Mouse (Mus musculus) heart, postnatal 14 days (tissue): ENCODE measurements around the gene Cd200r1. TPM values are rescaled to one million over a fixed set of nuclear protein-coding genes. Genes with fewer than 3 reads are reported as not detected.
"Not testable (repeated sequence)": the region's sequence is repeated elsewhere in the genome, so short reads cannot be mapped to it uniquely, and the experiment has no call there.

Experiments
- DNase-seq, 2 experiments: peaks; one replicate each; pipeline ENCODE4 v3.0.0; 2021 to 2022
- intact Hi-C: fragments of 180-260 bp; cut with DNase I; formaldehyde crosslinking; loops from one replicate; pipeline ENCODE4 v1.15.1; 2025
- total RNA-seq, 2 experiments: library from RNA; stranded (reverse); gene quantifications; 2 replicates each; pipeline ENCODE4 v1.2.3; 2021

Cd200r1 gene
- total RNA-seq, 2 experiments from 2014 or later: 0.33 to 0.66 TPM

- intact Hi-C loops: no loop called here
These were observed 7.8 kb upstream of the Cd200r1 start for GRCm38 (mm10) chr16:44757700-44758099.

DNA sequence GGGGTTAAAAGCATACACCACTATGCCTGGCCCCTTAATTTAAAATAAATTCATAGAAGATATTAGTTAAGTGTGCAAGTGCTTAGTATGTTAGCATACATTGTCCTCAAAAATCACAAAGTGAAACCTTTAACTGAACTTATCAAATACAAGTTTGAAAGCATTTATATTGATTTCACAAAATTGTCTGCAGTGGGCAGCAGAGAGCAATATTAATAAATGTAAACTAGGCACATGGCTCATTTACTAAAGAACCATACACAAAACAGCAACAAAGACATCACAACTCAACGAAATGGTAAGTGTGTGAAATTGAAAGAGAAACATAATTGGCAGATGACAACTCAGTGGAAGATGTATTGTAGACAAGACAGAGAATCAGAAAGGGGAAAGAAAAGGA is 3.7 kb upstream of the Cd200r1 start:
- intact Hi-C loops: no loop called here
- DNase-seq: no peak

More at GRCm38 (mm10) chr16:44757700-44758099, 7.8 kb upstream of the Cd200r1 start:
- no peak for DNase-seq

DNA sequence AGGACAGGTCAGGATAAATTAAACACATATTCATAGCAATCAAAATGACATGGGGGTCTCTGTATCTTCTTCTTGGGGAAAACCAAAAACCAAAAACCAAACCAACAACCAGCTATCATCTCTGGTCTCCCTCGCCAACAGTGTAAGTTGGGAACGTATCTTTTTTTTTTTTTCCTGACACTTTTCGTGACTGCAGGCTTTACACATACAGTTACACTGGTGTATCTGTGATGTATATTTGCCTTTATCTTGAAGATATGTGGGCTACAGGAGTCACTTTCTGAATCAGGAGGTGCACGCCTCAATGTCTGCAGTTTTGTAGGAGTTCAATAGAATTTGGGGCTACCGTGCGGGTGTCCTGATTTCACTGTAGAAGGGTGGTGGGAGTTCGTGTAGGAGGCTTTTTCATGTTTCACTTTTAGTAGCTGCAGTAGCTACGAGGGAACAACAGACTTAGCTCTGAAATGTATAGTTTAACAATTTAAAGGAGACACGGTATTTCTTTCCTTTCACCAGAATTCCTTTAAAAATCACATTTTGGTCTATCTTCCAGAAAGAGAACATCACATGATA is 870 bp downstream of the Cd200r1 start:
- DNase-seq: no peak
- intact Hi-C loops: loop anchor here (5.0 kb wide), 2 partner anchors 261 to 356 kb away; no protein-coding TSS in a partner anchor

DNA sequence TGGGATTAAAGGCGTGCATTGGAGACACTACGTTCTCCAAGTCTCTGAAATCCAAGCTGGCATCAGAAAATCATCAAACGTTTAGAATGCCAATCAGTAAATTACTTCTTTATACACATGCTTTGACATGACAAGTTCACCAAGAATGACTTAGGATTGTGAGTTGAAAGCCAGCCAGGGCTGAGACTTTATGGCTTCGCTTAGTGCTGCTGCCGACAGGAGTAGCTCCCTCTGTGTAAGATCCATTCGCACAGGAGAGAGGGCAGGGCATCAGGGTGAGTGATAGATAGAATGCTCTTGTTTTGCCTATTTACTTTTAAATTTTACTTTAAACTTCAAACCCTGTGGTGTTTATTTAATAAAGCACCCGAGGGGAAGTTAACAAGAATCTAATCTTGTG is 2.0 kb downstream of the Cd200r1 start:
- DNase-seq: no peak
- intact Hi-C loops: loop anchor here (5.0 kb wide), 2 partner anchors 260 to 355 kb away; no protein-coding TSS in a partner anchor

- DNase-seq: no peak
These were observed 2.4 kb downstream of the Cd200r1 start for GRCm38 (mm10) chr16:44767967-44768366.

DNA sequence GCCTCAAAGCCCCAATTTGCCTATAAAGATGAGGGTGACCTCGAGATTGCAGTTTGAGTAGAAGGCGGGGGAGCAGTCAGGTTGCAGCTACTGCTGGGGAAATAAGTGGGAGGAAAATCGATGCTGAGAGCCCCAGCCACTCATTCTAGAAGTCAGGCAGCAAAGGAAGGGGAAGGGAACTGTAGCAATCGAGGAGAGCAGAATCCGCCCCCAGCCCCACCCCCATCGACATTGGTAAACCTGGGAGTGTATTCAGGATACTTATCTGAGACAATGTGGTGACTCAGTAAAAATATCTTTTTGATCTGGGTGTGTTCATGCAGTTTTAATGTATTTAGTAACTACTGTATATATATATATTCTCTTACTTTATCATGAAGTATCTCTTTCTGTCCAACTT is 7.0 kb downstream of the Cd200r1 start:
- no peak for DNase-seq
- intact Hi-C loops: no loop called here

More at GRCm38 (mm10) chr16:44767967-44768366, 2.4 kb downstream of the Cd200r1 start:
- intact Hi-C loops: loop anchor here (2.0 to 5.0 kb wide), 3 partner anchors 259 to 354 kb away; no protein-coding TSS in a partner anchor

GRCm38 (mm10) chr16:44773673-44774072 is 8.1 kb downstream of the Cd200r1 start:
- no peak for DNase-seq
- intact Hi-C loops: no loop called here

DNA sequence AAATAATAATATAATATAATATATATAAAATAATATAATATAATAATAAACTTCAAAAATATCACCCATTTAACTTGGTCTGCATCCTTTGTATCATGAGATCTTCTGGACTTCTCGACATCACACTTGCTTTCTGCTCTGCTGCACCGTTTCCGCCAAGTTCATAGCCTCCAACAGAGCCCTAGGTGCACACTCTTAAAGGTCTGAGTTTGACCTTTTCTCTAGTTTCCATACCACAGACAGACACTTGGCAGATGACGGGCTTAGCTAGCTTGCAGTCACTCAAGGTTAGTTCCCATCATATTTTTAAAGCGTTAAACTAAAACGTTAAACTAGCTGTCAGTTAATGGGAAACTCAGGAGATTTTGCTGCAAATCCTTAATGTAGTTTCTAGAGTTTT is 8.7 kb downstream of the Cd200r1 start:
- DNase-seq: no peak

DNA sequence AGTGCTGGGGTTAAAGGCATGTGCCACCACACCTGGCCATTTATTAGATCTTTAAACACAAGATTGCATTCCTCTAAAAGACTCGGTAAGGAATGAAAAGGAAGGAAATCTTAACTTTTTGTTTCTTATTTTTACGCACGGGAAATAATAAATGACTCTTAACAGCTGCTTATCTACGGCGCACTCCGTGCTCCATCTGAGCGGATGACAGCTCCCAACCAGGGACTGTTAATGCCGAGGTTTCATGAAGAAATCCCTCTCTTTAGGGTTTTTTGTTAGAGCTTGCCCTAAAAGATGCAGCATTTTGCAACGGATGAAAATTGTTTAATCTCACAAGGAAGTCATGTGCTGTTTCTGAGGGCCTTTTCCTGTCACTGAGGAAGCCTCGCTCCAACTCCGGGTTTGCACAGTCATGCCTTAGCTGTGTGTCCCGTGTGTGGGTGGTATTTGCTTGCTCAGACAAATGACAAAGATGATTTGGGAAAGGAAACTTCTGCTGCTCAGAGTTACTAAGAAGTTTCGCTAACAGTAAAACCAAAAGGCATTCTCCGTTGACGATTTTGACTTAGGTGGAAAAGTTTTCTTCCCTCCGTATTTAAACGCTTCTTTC is 13.1 kb downstream of the Cd200r1 start:
- intact Hi-C loops: no loop called here
- DNase-seq: peak; percentile 27 to 38

More for the DNA sequence above, 8.7 kb downstream of the Cd200r1 start:
- intact Hi-C loops: no loop called here

GRCm38 (mm10) chr16:44779494-44779893 is 14.0 kb downstream of the Cd200r1 start:
- no peak for DNase-seq
- intact Hi-C loops: no loop called here

DNA sequence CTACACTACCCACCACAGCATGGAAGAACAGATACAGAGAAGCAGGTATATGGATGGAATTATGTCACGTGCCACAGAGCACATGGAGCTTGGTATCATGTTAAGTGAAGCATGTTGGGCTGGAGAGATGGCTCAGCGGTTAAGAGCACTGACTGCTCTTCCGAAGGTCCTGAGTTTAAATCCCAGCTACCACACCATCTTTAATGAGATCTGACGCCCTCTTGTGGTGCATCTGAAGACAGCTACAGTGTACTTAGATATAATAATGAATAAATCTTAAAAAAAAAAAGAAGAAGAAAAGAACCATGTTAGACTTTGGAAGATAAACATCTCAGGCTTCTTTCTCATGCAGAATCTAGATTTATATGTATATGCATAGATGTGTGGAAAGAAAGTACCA is 15.2 kb downstream of the Cd200r1 start:
- no peak for DNase-seq
- intact Hi-C loops: no loop called here

DNA sequence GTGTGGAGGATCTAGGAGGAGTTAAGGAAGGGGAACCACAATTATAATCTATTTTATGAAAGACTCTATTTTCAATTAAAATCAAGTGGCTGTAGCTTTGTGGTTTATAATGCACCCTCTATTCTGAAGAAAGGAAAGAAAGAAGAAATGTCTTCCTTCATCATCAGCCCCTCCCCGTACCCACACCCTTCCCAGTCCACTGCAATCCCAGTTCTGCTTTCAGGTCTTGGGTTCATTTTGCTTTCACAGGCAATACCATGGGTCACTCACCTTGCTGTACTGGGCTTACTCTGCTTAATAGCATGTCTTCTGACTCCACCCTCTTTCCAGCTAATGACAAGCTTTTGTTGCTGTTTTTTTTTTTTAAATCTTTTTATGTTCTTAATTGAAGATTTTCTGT is 21.4 kb downstream of the Cd200r1 start:
- intact Hi-C loops: no loop called here
- no peak for DNase-seq

GRCm38 (mm10) chr16:44794416-44794815 is 28.9 kb downstream of the Cd200r1 start:
- intact Hi-C loops: no loop called here

DNA sequence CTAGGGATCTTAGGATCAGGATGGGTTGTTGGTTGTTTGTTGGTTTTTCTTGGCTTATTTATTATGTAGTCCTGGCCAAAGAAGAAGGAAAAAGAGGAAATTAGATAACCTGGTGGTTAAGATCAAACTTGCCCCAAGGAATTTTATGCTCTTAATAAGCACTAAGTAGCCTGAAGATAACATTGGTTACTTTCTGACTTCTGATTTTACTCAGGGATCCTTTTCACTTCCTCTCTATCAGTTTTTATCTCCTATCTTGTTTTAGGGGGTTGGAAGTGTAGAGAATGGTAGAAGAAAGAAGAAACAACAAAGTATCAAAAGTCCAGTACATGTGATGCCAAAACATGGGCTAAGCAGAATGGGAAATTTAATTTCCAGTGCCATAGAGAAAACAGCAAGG is 40.4 kb downstream of the Cd200r1 start:
- intact Hi-C loops: no loop called here

More at GRCm38 (mm10) chr16:44794416-44794815, 28.9 kb downstream of the Cd200r1 start:
- no peak for DNase-seq

GRCm38 (mm10) chr16:44810223-44810622 is 44.7 kb downstream of the Cd200r1 start:
- intact Hi-C loops: loop anchor here (5.0 kb wide), 1 partner anchor 57 kb away; the partner anchor contains the start of gene Cd200r2
- not testable (repeated sequence) for DNase-seq

More for the DNA sequence above, 40.4 kb downstream of the Cd200r1 start:
- DNase-seq: no peak

GRCm38 (mm10) chr16:44811544-44811943 is 46.0 kb downstream of the Cd200r1 start, which contains the start of gene Cd200r4:
Cd200r4 (plus strand) TSS chr16:44811733.
- intact Hi-C loops: loop anchor here (5.0 kb wide), 1 partner anchor 56 kb away; the partner anchor contains the start of gene Cd200r2

DNA sequence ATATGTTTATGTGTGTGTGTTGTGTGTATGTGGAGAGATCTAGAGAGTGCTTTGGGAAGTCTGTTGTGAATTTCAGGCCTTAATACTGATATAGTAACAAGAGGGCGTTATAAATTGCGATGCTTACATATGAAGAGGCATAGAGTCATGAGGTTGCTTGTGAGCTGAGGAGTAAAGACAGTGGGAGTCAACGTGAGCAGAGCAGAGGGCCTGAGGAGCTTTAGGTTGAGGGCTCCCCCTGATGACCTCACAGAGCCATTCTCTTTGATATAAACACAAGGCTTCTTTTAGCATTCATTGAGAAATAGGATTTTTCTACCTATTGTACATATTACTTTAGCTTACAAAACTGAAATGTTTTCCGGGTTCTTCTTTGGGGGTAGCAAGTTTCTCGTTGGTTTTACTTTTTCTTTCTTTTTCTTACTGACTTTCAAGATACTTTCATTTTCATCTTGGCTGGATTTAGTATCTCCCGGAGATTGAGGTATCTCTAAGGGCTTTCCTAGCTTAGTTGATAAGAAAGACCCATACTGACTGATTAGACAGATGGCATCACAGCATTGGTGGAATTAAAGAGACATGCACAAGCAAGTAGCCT is 47.0 kb downstream of the Cd200r1 start:
- intact Hi-C loops: loop anchor here (5.0 kb wide), 1 partner anchor 55 kb away; the partner anchor contains the start of gene Cd200r2
- no peak for DNase-seq

More at GRCm38 (mm10) chr16:44811544-44811943, 46.0 kb downstream of the Cd200r1 start, which contains the start of gene Cd200r4:
- DNase-seq: no peak

GRCm38 (mm10) chr16:44818010-44818409 is 52.5 kb downstream of the Cd200r1 start:
- intact Hi-C loops: no loop called here

DNA sequence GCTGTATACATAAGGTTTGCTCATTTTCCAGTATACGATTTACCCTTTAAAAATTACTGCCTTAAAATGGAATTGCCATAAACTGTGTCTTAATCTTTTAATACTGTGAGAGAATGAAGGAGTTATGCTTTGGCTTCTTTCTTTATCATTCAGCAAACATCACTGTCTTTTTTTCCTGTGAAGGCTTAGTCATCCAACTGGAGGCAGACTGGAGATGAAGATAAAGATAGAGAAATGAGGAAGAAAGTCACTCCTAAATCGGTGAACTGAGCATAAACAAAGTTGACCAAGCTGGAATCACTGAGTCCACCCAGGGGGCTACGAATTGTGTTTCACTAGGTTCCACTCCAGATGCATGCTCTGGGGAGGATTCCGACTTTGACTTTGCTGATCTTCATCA is 55.0 kb downstream of the Cd200r1 start:
- intact Hi-C loops: no loop called here
- no peak for DNase-seq

More at GRCm38 (mm10) chr16:44818010-44818409, 52.5 kb downstream of the Cd200r1 start:
- DNase-seq: no peak

DNA sequence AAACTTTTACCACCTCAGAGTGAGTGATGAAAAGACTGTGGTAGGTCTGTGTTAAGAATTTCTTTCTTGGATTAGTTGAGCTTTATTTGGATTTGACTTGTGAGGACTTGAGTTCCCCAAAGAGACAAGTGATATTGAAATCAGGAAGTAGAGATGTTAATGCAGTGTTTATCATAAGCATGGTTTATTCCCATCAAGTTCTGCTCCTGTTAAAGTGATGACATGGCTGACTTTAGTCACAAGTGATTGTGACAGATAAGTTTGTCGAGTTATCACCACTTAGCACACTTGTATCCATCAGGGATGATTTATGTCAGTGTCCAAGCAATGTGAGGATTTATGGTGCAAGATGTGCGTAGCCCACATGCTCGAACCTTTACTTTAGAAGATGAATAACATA is 66.8 kb downstream of the Cd200r1 start:
- DNase-seq: no peak
- intact Hi-C loops: loop anchor here (10.0 kb wide), 1 partner anchor 83 kb away; no protein-coding TSS in a partner anchor

GRCm38 (mm10) chr16:44833189-44833588 is 67.7 kb downstream of the Cd200r1 start:
- intact Hi-C loops: loop anchor here (10.0 kb wide), 1 partner anchor 82 kb away; no protein-coding TSS in a partner anchor
- DNase-seq: not testable (repeated sequence)
